Mouse (Mus musculus): Measurements from ENCODE around the gene Ncf2.
"Not testable (repeated sequence)": the region's sequence is repeated elsewhere in the genome, so short reads cannot be mapped to it uniquely, and the experiment has no call there.

- TF ChIP-seq CTCF (conservative IDR thresholded peaks at IDR 0.05; ENCODE audit: low read length); POU5F1 (IDR thresholded peaks at IDR 0.05; ENCODE audit: borderline replicate concordance, low read length); NANOG (IDR thresholded peaks at IDR 0.05; ENCODE audit: borderline replicate concordance, low read length): not testable (repeated sequence)
Measured at GRCm38 (mm10) chr1:152774601-152775000, 25.4 kb upstream of the Ncf2 start.

Data from E14TG2a.4 (cell line).